18 mouse cellular contexts compared by ENCODE assay signal in the genomic region with DNA sequence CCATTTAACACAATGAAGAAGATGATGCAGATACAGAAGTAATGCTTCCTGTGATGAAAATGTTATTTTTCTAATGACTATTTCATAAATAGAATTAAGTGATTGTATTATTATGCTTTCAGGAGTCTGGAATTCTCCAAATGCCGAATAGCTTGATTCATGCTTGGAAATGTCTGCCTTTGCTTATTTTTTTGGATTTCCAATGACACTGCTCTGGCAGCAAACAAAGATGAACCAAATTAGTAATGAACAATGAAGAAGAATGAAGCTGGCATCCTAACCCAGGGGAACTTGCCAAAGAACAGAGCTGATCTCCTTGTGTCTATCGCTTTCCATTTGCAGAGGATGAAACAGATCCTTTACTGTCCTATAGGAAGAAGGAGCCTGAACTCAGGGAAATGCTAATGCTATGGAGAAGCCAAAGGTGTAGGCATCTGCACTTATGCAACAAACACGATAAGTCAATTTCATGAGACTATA.
"Had no signal": no experiment of that assay in that cellular context is flagged by ENCODE, and none has a peak within 500 bp of the region (broad histone marks: within the 10 kb centered on the region; RNA-seq: fewer than 3 reads in every experiment).

No protein-coding gene starts in this region.

- H3K36me3 ChIP-seq: midbrain, embryonic 10.5 days; midbrain, embryonic 12.5 days; neural tube, embryonic 13.5 days; neural tube, embryonic 15.5 days had no signal

- H3K27ac ChIP-seq: midbrain, embryonic 10.5 days; midbrain, embryonic 12.5 days; neural tube, embryonic 13.5 days; neural tube, embryonic 15.5 days had no signal

- H3K4me2 ChIP-seq: lung, embryonic 14.5 days; midbrain, embryonic 12.5 days; neural tube, embryonic 13.5 days; neural tube, embryonic 15.5 days had no signal

- H3K27me3 ChIP-seq: midbrain, embryonic 12.5 days; neural tube, embryonic 13.5 days; neural tube, embryonic 15.5 days had no signal

- DNase-seq: lung, adult 18-20 months; lung, embryonic 14.5 days; lung, postnatal 10 days; lung, postnatal 4 days; midbrain, embryonic 14.5 days; retina, postnatal 1 day; right cerebral cortex, adult 18-20 months; right cerebral cortex, postnatal 25 days; right cerebral cortex, postnatal 4 days; spleen, adult 18-20 months; thymus, adult 2 months; thymus, postnatal 25 days had no signal

- H3K4me3 ChIP-seq: midbrain, embryonic 10.5 days; midbrain, embryonic 12.5 days; myocyte; neural tube, embryonic 13.5 days; neural tube, embryonic 15.5 days had no signal

- H3K4me1 ChIP-seq: midbrain, embryonic 10.5 days; midbrain, embryonic 12.5 days; neural tube, embryonic 13.5 days; neural tube, embryonic 15.5 days had no signal

- ATAC-seq: midbrain, embryonic 16.5 days had no signal

- H3K9ac ChIP-seq: lung, embryonic 14.5 days; midbrain, embryonic 12.5 days; neural tube, embryonic 13.5 days; neural tube, embryonic 15.5 days had no signal

- H3K9me3 ChIP-seq: midbrain, embryonic 10.5 days; midbrain, embryonic 12.5 days; neural tube, embryonic 13.5 days; neural tube, embryonic 15.5 days had no signal
